Mouse (Mus musculus): ENCODE data around the gene Cdh4. TPM values are rescaled to one million over a fixed set of nuclear protein-coding genes. Genes with fewer than 3 reads are reported as not detected.

Cdh4 gene
- polyA plus RNA-seq, 1 experiment: not detected

- no peak overlapping the region for H3K4me2 ChIP-seq (ENCODE audit: low read depth)
- H3K4me3 ChIP-seq: no peak overlapping the region
- no peaks in the 10 kb centered on the region for H3K36me3 ChIP-seq (ENCODE audit: control insufficient read depth, insufficient read depth)
- TF ChIP-seq E2F4 (IDR thresholded peaks at IDR 0.05; ENCODE audit: insufficient read depth) (no peak), MYOG (IDR thresholded peaks at IDR 0.05; ENCODE audit: control insufficient read depth in 1 of 3, insufficient read depth in 1 of 3, insufficient read length in 2 of 3, low read depth in 2 of 3) (no peak)
- no peaks in the 10 kb centered on the region for H3K79me2 ChIP-seq (ENCODE audit: control insufficient read depth, insufficient read depth)
- no peak overlapping the region for H3ac ChIP-seq (ENCODE audit: control insufficient read depth, insufficient read length)
- H3K27me3 ChIP-seq (ENCODE audit: control insufficient read depth, insufficient read depth, insufficient read length): no peaks in the 10 kb centered on the region
Observed at GRCm38 (mm10) chr2:179576221-179576620, 134.0 kb downstream of the Cdh4 start.

- TF ChIP-seq MAX (IDR thresholded peaks at IDR 0.05; ENCODE audit: low read depth) (no peak), CEBPB (IDR thresholded peaks at IDR 0.05; ENCODE audit: insufficient read depth, poor library complexity, severe bottlenecking) (no peak), POLR2A (IDR thresholded peaks at IDR 0.05; ENCODE audit: insufficient read length, low read depth) (no peak), MYOG (IDR thresholded peaks at IDR 0.05; ENCODE audit: control insufficient read depth in 1 of 3, insufficient read depth in 1 of 3, insufficient read length in 2 of 3, low read depth in 2 of 3) (no peak), REST (IDR thresholded peaks at IDR 0.05; ENCODE audit: insufficient read depth, insufficient read length) (no peak), MYOD1 (IDR thresholded peaks at IDR 0.05; ENCODE audit: control insufficient read depth in 1 of 3, insufficient read length in 2 of 3, low read depth in 2 of 3) (no peak)
- Histone ChIP-seq H3ac (ENCODE audit: control insufficient read depth, insufficient read length) (no peak overlapping the region), H3K27me3 (ENCODE audit: control insufficient read depth, insufficient read depth, insufficient read length) (no peaks in the 10 kb centered on the region), H3K4me2 (ENCODE audit: low read depth) (no peak overlapping the region), H3K36me3 (ENCODE audit: control insufficient read depth, insufficient read depth) (no peaks in the 10 kb centered on the region), H3K4me3 (no peak overlapping the region), H3K79me2 (ENCODE audit: control insufficient read depth, insufficient read depth) (no peaks in the 10 kb centered on the region)
Observed at GRCm38 (mm10) chr2:179578329-179578728, 136.1 kb downstream of the Cdh4 start.

- Histone ChIP-seq H3K4me2 (ENCODE audit: low read depth) (no peak overlapping the region), H3K27me3 (ENCODE audit: control insufficient read depth, insufficient read depth, insufficient read length) (no peaks in the 10 kb centered on the region), H3K79me2 (ENCODE audit: control insufficient read depth, insufficient read depth) (no peaks in the 10 kb centered on the region), H3ac (ENCODE audit: control insufficient read depth, insufficient read length) (no peak overlapping the region), H3K36me3 (ENCODE audit: control insufficient read depth, insufficient read depth) (no peaks in the 10 kb centered on the region), H3K4me3 (no peak overlapping the region)
- TF ChIP-seq E2F4 (IDR thresholded peaks at IDR 0.05; ENCODE audit: insufficient read depth): no peak
- no peak for TF ChIP-seq TCF12 (IDR thresholded peaks at IDR 0.05; ENCODE audit: insufficient read depth, poor library complexity, severe bottlenecking)
- no peak for TF ChIP-seq MYOG (IDR thresholded peaks at IDR 0.05; ENCODE audit: control insufficient read depth in 1 of 3, insufficient read depth in 1 of 3, insufficient read length in 2 of 3, low read depth in 2 of 3)
- no peak for TF ChIP-seq USF1 (IDR thresholded peaks at IDR 0.05; ENCODE audit: low read depth)
- TF ChIP-seq MAX (IDR thresholded peaks at IDR 0.05; ENCODE audit: low read depth): no peak
- TF ChIP-seq MYOD1 (IDR thresholded peaks at IDR 0.05; ENCODE audit: control insufficient read depth in 1 of 3, insufficient read length in 2 of 3, low read depth in 2 of 3): no peak
- no peak for TF ChIP-seq POLR2AphosphoS2 (IDR thresholded peaks at IDR 0.05; ENCODE audit: insufficient read length, low read depth)
- TF ChIP-seq TCF3 (IDR thresholded peaks at IDR 0.05; ENCODE audit: insufficient read length, low read depth): no peak
- no peak for TF ChIP-seq SRF (IDR thresholded peaks at IDR 0.05; ENCODE audit: control insufficient read depth, insufficient read length, low read depth)
- TF ChIP-seq CEBPB (IDR thresholded peaks at IDR 0.05; ENCODE audit: insufficient read depth, poor library complexity, severe bottlenecking): no peak
- no peak for TF ChIP-seq REST (IDR thresholded peaks at IDR 0.05; ENCODE audit: insufficient read depth, insufficient read length)
- TF ChIP-seq POLR2A (IDR thresholded peaks at IDR 0.05; ENCODE audit: insufficient read length, low read depth): no peak
Observed at GRCm38 (mm10) chr2:179578842-179579241, 136.6 kb downstream of the Cdh4 start.

- no peaks in the 10 kb centered on the region for H3K36me3 ChIP-seq (ENCODE audit: control insufficient read depth, insufficient read depth)
- no peak for TF ChIP-seq USF1 (IDR thresholded peaks at IDR 0.05; ENCODE audit: low read depth)
- TF ChIP-seq MAX (IDR thresholded peaks at IDR 0.05; ENCODE audit: low read depth): no peak
- TF ChIP-seq POLR2AphosphoS2 (IDR thresholded peaks at IDR 0.05; ENCODE audit: insufficient read length, low read depth): no peak
- TF ChIP-seq SRF (IDR thresholded peaks at IDR 0.05; ENCODE audit: control insufficient read depth, insufficient read length, low read depth): no peak
- TF ChIP-seq CEBPB (IDR thresholded peaks at IDR 0.05; ENCODE audit: insufficient read depth, poor library complexity, severe bottlenecking): no peak
- no peak for TF ChIP-seq TCF3 (IDR thresholded peaks at IDR 0.05; ENCODE audit: insufficient read length, low read depth)
- no peak for TF ChIP-seq REST (IDR thresholded peaks at IDR 0.05; ENCODE audit: insufficient read depth, insufficient read length)
- no peaks in the 10 kb centered on the region for H3K79me2 ChIP-seq (ENCODE audit: control insufficient read depth, insufficient read depth)
- H3K4me3 ChIP-seq: no peak overlapping the region
- H3K27me3 ChIP-seq (ENCODE audit: control insufficient read depth, insufficient read depth, insufficient read length): no peaks in the 10 kb centered on the region
- H3ac ChIP-seq (ENCODE audit: control insufficient read depth, insufficient read length): no peak overlapping the region
- no peak overlapping the region for H3K4me2 ChIP-seq (ENCODE audit: low read depth)
Observed at GRCm38 (mm10) chr2:179580415-179580814, 138.2 kb downstream of the Cdh4 start.

GRCm38 (mm10) chr2:179581058-179581457, 138.8 kb downstream of the Cdh4 start:
- no peaks in the 10 kb centered on the region for H3K36me3 ChIP-seq (ENCODE audit: control insufficient read depth, insufficient read depth)
- no peak overlapping the region for H3K4me3 ChIP-seq
- H3K4me2 ChIP-seq (ENCODE audit: low read depth): no peak overlapping the region
- H3ac ChIP-seq (ENCODE audit: control insufficient read depth, insufficient read length): no peak overlapping the region
- no peaks in the 10 kb centered on the region for H3K27me3 ChIP-seq (ENCODE audit: control insufficient read depth, insufficient read depth, insufficient read length)
- no peaks in the 10 kb centered on the region for H3K79me2 ChIP-seq (ENCODE audit: control insufficient read depth, insufficient read depth)
- TF ChIP-seq TCF12 (IDR thresholded peaks at IDR 0.05; ENCODE audit: insufficient read depth, poor library complexity, severe bottlenecking) (no peak), E2F4 (IDR thresholded peaks at IDR 0.05; ENCODE audit: insufficient read depth) (no peak), TCF3 (IDR thresholded peaks at IDR 0.05; ENCODE audit: insufficient read length, low read depth) (no peak), MYOD1 (IDR thresholded peaks at IDR 0.05; ENCODE audit: control insufficient read depth in 1 of 3, insufficient read length in 2 of 3, low read depth in 2 of 3) (no peak), MAX (IDR thresholded peaks at IDR 0.05; ENCODE audit: low read depth) (no peak), CEBPB (IDR thresholded peaks at IDR 0.05; ENCODE audit: insufficient read depth, poor library complexity, severe bottlenecking) (no peak), USF1 (IDR thresholded peaks at IDR 0.05; ENCODE audit: low read depth) (no peak)

Measured in myocyte (in vitro differentiated cells).